Mouse (Mus musculus) heart, embryonic 10.5 days (tissue): ENCODE results near the gene Srpk1. TPM values are rescaled to one million over a fixed set of nuclear protein-coding genes. Genes with fewer than 3 reads are reported as not detected.

Experiments used
- microRNA-seq: library from miRNA; unstranded; fragments of <30 nt; microRNA quantifications from one replicate; pipeline ENCODE4, GENCODE M21; 2017
- polyA plus RNA-seq: library from polyadenylated mRNA; unstranded; fragments of >200 nt; fragmentation: Nextera tagmentation; extraction: Ambion mirVana; gene quantifications from 2 replicates; pipeline ENCODE4 v1.2.1, GENCODE M21; 2016

The Srpk1 gene
- polyA plus RNA-seq, 1 experiment from 2014 or later: 83.2 TPM

Small RNA genes lying within 50 kb of the gene (microRNA-seq; reads per million reads assigned to microRNA genes)
- not detected for gene Mir6969

Other genes with a start within 250 kb of the Srpk1 start
- gene Fkbp5, start 105.2 kb downstream of the Srpk1 start, polyA plus RNA-seq: 16.0 and 21.9 TPM in 2 replicates
- 0.10 TPM in 1 of 2 replicates, not detected in the other for gene Armc12, start 91.9 kb downstream of the Srpk1 start, polyA plus RNA-seq
- gene Clpsl2, start 73.3 kb downstream of the Srpk1 start, polyA plus RNA-seq: not detected in 2 replicates
- 0.46 TPM in 1 of 2 replicates, not detected in the other for gene Clps, start 61.9 kb downstream of the Srpk1 start, polyA plus RNA-seq
- 0.25 and 0.41 TPM in 2 replicates for gene Lhfpl5, start 47.1 kb downstream of the Srpk1 start, polyA plus RNA-seq
- 0.15 and 0.34 TPM in 2 replicates for gene Slc26a8, start 67.5 kb upstream of the Srpk1 start, polyA plus RNA-seq
- 34.3 and 48.9 TPM in 2 replicates for gene Mapk14, start 68.6 kb upstream of the Srpk1 start, polyA plus RNA-seq
- gene AC170998.1, start 103.4 kb upstream of the Srpk1 start, polyA plus RNA-seq: 2.6 and 3.2 TPM in 2 replicates
- gene Mapk13, start 146.6 kb upstream of the Srpk1 start, polyA plus RNA-seq: 5.3 and 13.6 TPM in 2 replicates
- gene Brpf3, start 178.4 kb upstream of the Srpk1 start, polyA plus RNA-seq: 14.1 and 14.5 TPM in 2 replicates
- gene Pnpla1, start 235.7 kb upstream of the Srpk1 start, polyA plus RNA-seq: not detected in 2 replicates